ENCODE assay signal across 7 mouse cellular contexts in genomic region chr10:68541139-68541942, GRCm38 (mm10). TPM values are rescaled to one million over a fixed set of nuclear protein-coding genes. Genes with fewer than 3 reads are reported as not detected.
DNase-seq lines count a peak whose midpoint lies in the region; ATAC-seq lines count a peak whose summit lies in the region.

Gene Cabcoco1, minus strand, starts transcription at chr10:68541896.

- peak within 1 kb of the TSS; percentile 59 for H3K9ac ChIP-seq in embryonic facial prominence, embryonic 13.5 days
- peak within 1 kb of the TSS; percentile 75 for H3K9ac ChIP-seq in heart, embryonic 16.5 days (ENCODE audit: low read length)
- peak within 1 kb of the TSS; percentile 37; the same call in 1 of the 2 replicates for H3K9ac ChIP-seq in liver, embryonic 11.5 days (ENCODE audit: low read depth, low read length)

- no peaks in the 10 kb centered on the region for H3K27me3 ChIP-seq in embryonic facial prominence, embryonic 13.5 days
- H3K27me3 ChIP-seq in heart, embryonic 16.5 days (ENCODE audit: control insufficient read depth, insufficient read depth, low read length), result no peaks in the 10 kb centered on the region
- H3K27me3 ChIP-seq in liver, embryonic 11.5 days (replicated peaks; ENCODE audit: control insufficient read depth, insufficient read depth, low read length), result no peaks in the 10 kb centered on the region

- peak within 1 kb of the TSS; percentile 40 for H3K4me3 ChIP-seq in embryonic facial prominence, embryonic 13.5 days
- peak within 1 kb of the TSS; percentile 50 for H3K4me3 ChIP-seq in heart, embryonic 16.5 days (ENCODE audit: low read length)
- H3K4me3 ChIP-seq in liver, embryonic 11.5 days (ENCODE audit: low read depth, low read length), result peak within 1 kb of the TSS; percentile 37

- peak within 1 kb of the TSS; percentile 57; the same call in 1 of the 2 replicates for H3K27ac ChIP-seq in embryonic facial prominence, embryonic 13.5 days
- peak within 1 kb of the TSS; percentile 67 for H3K27ac ChIP-seq in heart, embryonic 16.5 days (ENCODE audit: low read length)
- H3K27ac ChIP-seq in liver, embryonic 11.5 days (ENCODE audit: low read depth, low read length), result no peak within 1 kb of the TSS

- H3K36me3 ChIP-seq in embryonic facial prominence, embryonic 13.5 days, result no peaks in the 10 kb centered on the region
- H3K36me3 ChIP-seq in heart, embryonic 16.5 days (ENCODE audit: control insufficient read depth, insufficient read depth), result no peaks in the 10 kb centered on the region
- no peaks in the 10 kb centered on the region for H3K36me3 ChIP-seq in liver, embryonic 11.5 days (ENCODE audit: control insufficient read depth, insufficient read depth, low read length)

- DNase-seq in adrenal gland, postnatal 4 days (ENCODE audit: low spot score in 2 of 2), result peak; percentile 26 to 56
- peak; percentile 89 for DNase-seq in kidney, postnatal 14 days
- peak; percentile 50 for DNase-seq in liver, embryonic 11.5 days (ENCODE audit: low spot score)
- peak; percentile 74 to 83 for DNase-seq in spleen, postnatal 4 days (ENCODE audit: low spot score in 2 of 2)

- peak within 1 kb of the TSS; percentile 67 for H3K4me2 ChIP-seq in embryonic facial prominence, embryonic 13.5 days
- H3K4me2 ChIP-seq in heart, embryonic 16.5 days (ENCODE audit: low read depth, low read length), result peak within 1 kb of the TSS; percentile 60
- H3K4me2 ChIP-seq in liver, embryonic 11.5 days, result peak within 1 kb of the TSS; percentile 72

- H3K9me3 ChIP-seq in embryonic facial prominence, embryonic 13.5 days, result no peaks in the 10 kb centered on the region
- no peaks in the 10 kb centered on the region for H3K9me3 ChIP-seq in heart, embryonic 16.5 days (replicated peaks; ENCODE audit: control insufficient read depth, low read length)
- no peaks in the 10 kb centered on the region for H3K9me3 ChIP-seq in liver, embryonic 11.5 days (ENCODE audit: control insufficient read depth, low read length)

- peaks cover 29% of the 10 kb centered on the region for H3K4me1 ChIP-seq in embryonic facial prominence, embryonic 13.5 days
- H3K4me1 ChIP-seq in heart, embryonic 16.5 days (ENCODE audit: control insufficient read depth, insufficient read depth, low read length), result peaks cover 17% of the 10 kb centered on the region
- peaks cover 4% of the 10 kb centered on the region; the same call in 1 of the 2 replicates for H3K4me1 ChIP-seq in liver, embryonic 11.5 days (replicated peaks; ENCODE audit: control insufficient read depth, insufficient read depth, low read length)

- ATAC-seq in embryonic facial prominence, embryonic 13.5 days (ENCODE audit: insufficient number of reproducible peaks, insufficient read depth, low FRiP score, low TSS enrichment, low read depth), result no peak; the same call in 1 of the 2 replicates
- peak; percentile 69 for ATAC-seq in heart, embryonic 16.5 days (replicated peaks; ENCODE audit: extremely low read depth, insufficient read depth, low FRiP score)
- ATAC-seq in liver, embryonic 11.5 days (replicated peaks; ENCODE audit: low FRiP score), result peak; percentile 66
- peak; percentile 76 for ATAC-seq in monocyte, adult 5-6 weeks (replicated peaks; ENCODE audit: insufficient number of reproducible peaks, low FRiP score, low TSS enrichment, poor library complexity, severe bottlenecking)

- WGBS in embryonic facial prominence, embryonic 13.5 days, result 10% methylated on average over 17 of the region's 17 CpGs
- 7% methylated on average over 17 of the region's 17 CpGs for WGBS in heart, embryonic 16.5 days
- WGBS in liver, embryonic 11.5 days, result 7% methylated on average over 17 of the region's 17 CpGs

RNA-seq across cellular contexts. Expression of gene Cabcoco1, which starts in this region (rescaled TPM):
- total RNA-seq in adrenal gland, postnatal 4 days (2021), result 1 to 10 TPM; 5.2 to 6.7 TPM
- 1.1 and 2.1 TPM in 2 replicates for polyA plus RNA-seq in embryonic facial prominence, embryonic 13.5 days (2015; fragmentation: Nextera tagmentation; extraction: Ambion mirVana)
- 40.7 and 42.8 TPM in 2 replicates for polyA plus RNA-seq in heart, embryonic 16.5 days (2015; fragmentation: Nextera tagmentation; extraction: Ambion mirVana)
- 0.58 and 1.1 TPM in 2 replicates for polyA plus RNA-seq in liver, embryonic 11.5 days (2014; fragmentation: Nextera tagmentation; extraction: Ambion mirVana)
- total RNA-seq in monocyte, adult 5-6 weeks (2017), result 3.1 to 6.6 TPM in 2 of 3 replicates, not detected in the other

Comparison
In these comparisons a context has a peak if more than half of its experiments do, and no peak if none do; other contexts are left out.
1. RNA of gene Cabcoco1 (polyA plus RNA-seq): 40.7 to 42.8 TPM in heart, embryonic 16.5 days; 1.1 to 2.1 TPM in embryonic facial prominence, embryonic 13.5 days and 0.58 to 1.1 TPM in liver, embryonic 11.5 days; every median in the first group is over 10 times any median in the second.
2. Peak in every context shown above with its lines, with median percentiles within 50 percentile points of each other: DNase-seq, H3K4me2 ChIP-seq, H3K4me3 ChIP-seq and H3K9ac ChIP-seq.